Mouse (Mus musculus) spleen, adult 2 months (tissue): Measurements from ENCODE around the gene Asb2. TPM values are rescaled to one million over a fixed set of nuclear protein-coding genes. Genes with fewer than 3 reads are reported as not detected.

ENCODE experiments used
- DNase-seq, 2 experiments: peaks; one replicate each; pipeline versions ENCODE4 v3.0.0 to v3.0.0-alpha.2; 2012 to 2021; ENCODE audit warnings: low spot score in 2 of 2, low read depth in 1 of 2
- H3K27ac ChIP-seq: fragments of 200-500 bp; 2 replicates; pipeline ENCODE4 v1.5.1; 2012; ENCODE audit warnings: low read length, inconsistent platforms; ENCODE audit not compliant: insufficient read depth
- H3K27me3 ChIP-seq: fragments of 200-500 bp; 2 replicates; pipeline ENCODE4 v1.6.1; 2012; ENCODE audit warnings: mild to moderate bottlenecking, moderate library complexity, low read length, inconsistent platforms; ENCODE audit not compliant: control insufficient read depth, insufficient read depth
- H3K36me3 ChIP-seq: fragments of 200-500 bp; 2 replicates; pipeline ENCODE4 v1.6.1; 2012; ENCODE audit warnings: mild to moderate bottlenecking, low read length, inconsistent platforms; ENCODE audit not compliant: control insufficient read depth, insufficient read depth
- H3K4me1 ChIP-seq: fragments of 200-500 bp; 2 replicates; pipeline ENCODE4 v1.6.1; 2011; ENCODE audit warnings: inconsistent platforms; ENCODE audit not compliant: control insufficient read depth, insufficient read depth, insufficient read length
- H3K4me3 ChIP-seq: fragments of 200-500 bp; 2 replicates; pipeline ENCODE4 v1.5.1; 2011; ENCODE audit warnings: mild to moderate bottlenecking, inconsistent platforms; ENCODE audit not compliant: insufficient read depth, insufficient read length; ENCODE audit errors: extremely low read depth
- CTCF ChIP-seq: fragments of 200-500 bp; IDR thresholded peaks from 2 replicates; pipeline ENCODE4 v1.5.1; 2011; ENCODE audit warnings: mild to moderate bottlenecking, inconsistent platforms; ENCODE audit not compliant: insufficient read depth, insufficient read length, insufficient replicate concordance; ENCODE audit errors: extremely low read depth
- POLR2A ChIP-seq: fragments of 200-500 bp; IDR thresholded peaks from 2 replicates; pipeline ENCODE4 v1.6.1; 2011; ENCODE audit warnings: low read depth, low read length, inconsistent platforms
- WGBS: fragments of 180-500 bp; shearing (Covaris S2); methylation state at CpG from one replicate; pipeline ENCODE4 v1.1.7; 2018; 5-methylcytosine and 5-hydroxymethylcytosine counted together
- polyA plus RNA-seq: library from polyadenylated mRNA; depleted of rRNA; stranded (reverse); fragments of >200 nt; gene quantifications from 2 replicates; pipeline ENCODE4 v1.2.3, GENCODE M21; 2012

The Asb2 gene
- polyA plus RNA-seq, 1 experiment = 128 TPM

DNA sequence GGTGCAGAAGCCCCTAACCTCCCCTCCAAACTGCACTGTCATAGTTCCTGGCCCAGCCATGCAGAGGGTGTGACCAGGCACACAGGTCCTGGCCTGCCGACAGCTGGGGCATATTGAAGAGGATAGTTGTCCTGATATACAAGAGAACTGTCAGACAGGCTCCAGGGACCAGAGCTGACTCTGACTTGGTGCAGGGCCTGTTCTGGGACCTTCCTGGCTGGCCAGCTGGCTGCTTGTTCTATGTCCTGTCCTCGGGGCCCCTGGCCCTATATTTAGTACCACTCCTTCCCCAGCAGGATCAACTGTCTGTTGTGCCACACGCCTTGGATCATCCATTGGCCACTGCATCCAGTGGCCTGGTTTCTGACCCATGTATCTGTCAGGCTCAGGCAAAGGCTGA is 6.5 kb upstream of the Asb2 start:
- no peaks in the 10 kb centered on the region; the same call in 1 of the 2 replicates for H3K4me1 ChIP-seq
- H3K27ac ChIP-seq = no peak overlapping the region
- no peaks in the 10 kb centered on the region for H3K27me3 ChIP-seq
- no peak overlapping the region for H3K4me3 ChIP-seq
- WGBS = 74% methylated on average over 3 of the region's 3 CpGs
- DNase-seq = no peak
- no peaks in the 10 kb centered on the region for H3K36me3 ChIP-seq
- TF ChIP-seq CTCF = no peak
- no peak for TF ChIP-seq POLR2A

DNA sequence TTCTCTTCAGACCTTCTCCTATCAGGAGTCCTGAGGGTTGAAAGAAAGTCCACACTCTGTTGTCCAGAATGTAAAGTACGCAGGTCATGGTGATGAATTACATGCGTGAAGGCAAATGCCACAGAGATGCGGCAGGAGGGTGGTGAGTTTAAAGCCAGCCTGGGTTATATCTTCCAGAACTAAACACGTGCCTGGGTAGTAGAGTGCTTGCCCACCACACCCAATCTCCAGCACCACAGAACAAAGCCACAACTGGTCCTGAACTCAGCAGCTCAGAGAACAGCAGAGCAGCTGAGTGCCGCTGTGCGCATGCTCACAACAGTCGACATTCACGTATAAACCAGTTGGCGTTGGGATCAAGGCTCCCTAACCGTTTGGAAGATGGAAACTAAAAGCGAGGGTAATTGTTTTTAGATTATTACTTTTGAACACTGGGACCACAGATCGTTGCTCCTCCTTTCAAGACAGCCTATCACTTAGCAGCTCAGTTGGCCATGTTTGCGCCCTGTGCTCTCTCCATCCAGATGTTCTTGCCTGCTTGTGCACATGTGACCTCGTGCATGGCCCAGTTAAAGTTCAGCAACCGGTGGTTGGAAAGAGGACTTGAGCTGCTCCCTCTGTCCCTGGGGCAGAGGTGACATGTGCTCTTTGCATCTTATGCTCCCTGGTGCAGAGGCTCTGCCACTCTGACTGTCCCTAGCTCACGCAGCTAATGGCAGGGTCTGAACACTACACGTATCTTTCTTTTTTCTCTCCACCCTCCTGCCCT is 5.9 kb upstream of the Asb2 start:
- H3K36me3 ChIP-seq = no peaks in the 10 kb centered on the region
- H3K27me3 ChIP-seq = no peaks in the 10 kb centered on the region
- WGBS = 83% methylated on average over 17 of the region's 17 CpGs
- DNase-seq = no peak
- no peaks in the 10 kb centered on the region; the same call in 1 of the 2 replicates for H3K4me1 ChIP-seq
- no peak overlapping the region for H3K4me3 ChIP-seq
- no peak overlapping the region for H3K27ac ChIP-seq
- TF ChIP-seq POLR2A (no peak), CTCF (no peak)

DNA sequence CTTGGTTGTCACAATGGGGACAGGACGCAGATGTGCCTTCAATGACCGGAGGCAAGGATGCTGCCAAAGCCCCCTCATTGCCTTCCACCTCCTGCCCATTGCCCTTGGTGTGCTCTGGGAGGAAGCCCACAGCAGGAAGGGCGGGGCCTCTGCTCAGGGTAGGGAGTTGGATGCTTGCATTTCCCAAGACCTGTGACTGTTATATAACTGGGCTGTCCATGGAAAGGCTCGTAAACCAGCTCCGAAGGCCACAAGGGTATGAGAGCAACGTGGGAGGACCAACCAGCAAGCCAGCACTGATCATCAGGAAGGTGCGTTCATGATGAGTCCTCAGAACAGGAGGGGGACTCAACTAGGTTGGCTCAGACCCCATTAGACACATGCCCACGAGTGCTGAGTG is 5.0 kb upstream of the Asb2 start:
- Histone ChIP-seq H3K27ac (no peak overlapping the region), H3K4me3 (no peak overlapping the region), H3K27me3 (no peaks in the 10 kb centered on the region), H3K4me1 (no peaks in the 10 kb centered on the region; the same call in 1 of the 2 replicates), H3K36me3 (no peaks in the 10 kb centered on the region)
- TF ChIP-seq CTCF (no peak), POLR2A (no peak)
- WGBS = 84% methylated on average over 8 of the region's 8 CpGs
- DNase-seq = no peak

DNA sequence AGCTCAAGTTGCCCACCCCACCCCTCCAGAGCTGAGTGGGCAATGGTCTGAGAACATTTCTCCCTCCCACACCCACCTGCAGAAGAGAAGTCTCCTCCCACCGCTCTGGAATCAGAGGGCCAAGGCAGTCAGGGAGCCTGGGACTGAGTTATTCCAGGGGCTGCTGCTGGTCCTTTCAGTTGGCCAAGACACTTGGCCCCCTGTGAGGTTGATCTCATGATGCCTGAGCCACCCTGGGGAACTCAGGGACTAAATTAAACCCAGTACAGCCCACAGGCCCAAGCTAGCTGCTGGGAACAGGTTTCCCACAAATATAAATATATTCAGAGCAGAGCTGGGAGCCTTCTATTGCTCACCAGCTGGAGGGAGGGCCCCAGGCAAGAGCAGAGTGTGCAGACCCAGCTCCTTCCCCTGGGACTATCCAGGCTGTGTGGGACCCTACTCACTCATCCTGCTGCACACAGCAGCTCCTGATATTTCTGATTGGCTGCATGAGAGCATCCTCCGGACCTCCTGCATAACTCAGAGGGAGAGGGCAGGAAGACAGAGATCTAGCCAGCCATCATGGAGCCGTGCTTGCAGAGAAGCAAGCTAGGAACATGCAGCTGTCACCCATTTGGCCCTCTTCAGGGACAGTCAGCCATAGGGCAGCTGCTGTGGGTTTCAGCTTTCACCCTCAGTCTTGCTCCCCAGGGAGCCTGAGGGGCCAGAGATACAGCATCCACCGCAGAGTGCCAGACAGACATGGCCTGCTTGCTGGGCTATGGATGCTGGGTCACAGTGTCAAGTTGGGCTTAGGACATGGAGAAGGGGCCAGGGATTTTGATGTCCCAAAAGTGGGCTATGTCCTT is 3.4 kb upstream of the Asb2 start:
- Histone ChIP-seq H3K4me3 (no peak overlapping the region), H3K27me3 (no peaks in the 10 kb centered on the region), H3K36me3 (no peaks in the 10 kb centered on the region), H3K4me1 (no peaks in the 10 kb centered on the region; the same call in 1 of the 2 replicates), H3K27ac (no peak overlapping the region)
- WGBS = 36% methylated on average over 4 of the region's 4 CpGs
- no peak for DNase-seq
- no peak for TF ChIP-seq CTCF
- no peak for TF ChIP-seq POLR2A

DNA sequence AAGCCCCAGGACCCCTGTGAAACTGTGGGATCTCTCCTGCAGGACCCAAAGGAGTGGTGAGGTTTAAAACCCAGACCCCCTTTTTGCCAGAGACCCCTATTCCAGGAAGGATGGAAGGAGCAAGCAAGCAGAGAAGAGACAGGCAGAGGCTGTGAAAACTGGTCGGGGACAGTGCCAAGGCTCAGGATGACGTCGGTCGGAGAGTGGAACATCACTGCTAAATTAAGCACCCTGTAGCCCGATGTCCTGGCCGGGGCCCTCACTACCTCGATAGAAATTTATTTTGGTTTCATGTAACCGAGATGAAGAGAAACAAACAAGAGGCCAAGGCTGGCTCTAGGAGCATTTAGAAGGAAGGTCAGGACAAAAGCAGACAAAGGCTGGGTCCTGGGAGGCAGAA is 2.4 kb upstream of the Asb2 start:
- DNase-seq = no peak
- H3K27me3 ChIP-seq = no peaks in the 10 kb centered on the region
- H3K4me1 ChIP-seq = no peaks in the 10 kb centered on the region; the same call in 1 of the 2 replicates
- no peak overlapping the region for H3K4me3 ChIP-seq
- no peaks in the 10 kb centered on the region for H3K36me3 ChIP-seq
- H3K27ac ChIP-seq = no peak overlapping the region
- 84% methylated on average over 8 of the region's 8 CpGs for WGBS
- TF ChIP-seq CTCF (no peak), POLR2A (no peak)

DNA sequence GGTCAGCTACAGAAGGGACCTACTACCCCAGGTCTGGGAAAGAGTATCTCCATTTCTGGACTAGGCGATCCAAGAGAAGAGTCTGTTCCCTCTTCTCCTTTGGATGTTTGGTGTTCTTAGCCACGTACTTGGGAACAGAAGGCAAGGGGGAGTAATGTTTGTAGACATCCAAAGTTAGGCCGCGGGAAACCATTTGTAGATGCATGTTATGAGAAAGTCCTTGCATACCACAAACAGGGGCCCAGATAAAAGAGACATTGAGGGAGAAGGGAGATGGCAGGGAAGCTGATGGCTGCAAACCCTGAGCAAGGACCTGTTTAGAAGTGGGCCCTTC is 581 bp upstream of the Asb2 start:
- H3K36me3 ChIP-seq = no peaks in the 10 kb centered on the region
- no peak for DNase-seq
- no peaks in the 10 kb centered on the region for H3K27me3 ChIP-seq
- TF ChIP-seq POLR2A = no peak
- no peak for TF ChIP-seq CTCF
- H3K27ac ChIP-seq = no peak overlapping the region
- H3K4me3 ChIP-seq = no peak overlapping the region
- H3K4me1 ChIP-seq = no peaks in the 10 kb centered on the region; the same call in 1 of the 2 replicates
- 95% methylated on average over 4 of the region's 4 CpGs for WGBS
